In genomic region chr12:7875454-7875853, GRCm38 (mm10) we compare ENCODE assay signal across 22 mouse cellular contexts.
DNase-seq lines count a peak whose midpoint lies in the region; ATAC-seq and TF ChIP-seq lines count a peak whose summit lies in the region.
"Had no signal": no experiment of that assay in that cellular context is flagged by ENCODE, and none has a peak within 500 bp of the region (broad histone marks: within the 10 kb centered on the region; RNA-seq: fewer than 3 reads in every experiment).

No protein-coding gene starts in this region.

- H3K27me3 ChIP-seq in liver, adult 2 months (ENCODE audit: control insufficient read depth, insufficient read depth, low read length), result no peaks in the 10 kb centered on the region
- no peaks in the 10 kb centered on the region for H3K27me3 ChIP-seq in lung, postnatal 0 days (replicated peaks; ENCODE audit: insufficient read depth, low read length)
- H3K27me3 ChIP-seq: embryonic facial prominence, embryonic 13.5 days; embryonic facial prominence, embryonic 15.5 days; forebrain, embryonic 12.5 days had no signal

- H3K36me3 ChIP-seq in liver, adult 2 months (ENCODE audit: control insufficient read depth, insufficient read depth, low read length), result no peaks in the 10 kb centered on the region
- no peaks in the 10 kb centered on the region for H3K36me3 ChIP-seq in lung, postnatal 0 days (ENCODE audit: insufficient read depth, low read length)
- H3K36me3 ChIP-seq: embryonic facial prominence, embryonic 13.5 days; embryonic facial prominence, embryonic 15.5 days; forebrain, embryonic 10.5 days; forebrain, embryonic 12.5 days had no signal

- ATAC-seq in lung, postnatal 0 days, result no peak
- ATAC-seq: forebrain, embryonic 14.5 days had no signal

- TF ChIP-seq POLR2A in liver, adult 2 months (IDR thresholded peaks at IDR 0.05; ENCODE audit: extremely low read depth, insufficient read depth, low read length), result no peak

- no peak for TF ChIP-seq CTCF in liver, adult 2 months (IDR thresholded peaks at IDR 0.05; ENCODE audit: low read depth, low read length)
- no peak for TF ChIP-seq CTCF in lung, postnatal 0 days (IDR thresholded peaks at IDR 0.05)

- H3K4me2 ChIP-seq in lung, postnatal 0 days (replicated peaks; ENCODE audit: low read depth, low read length), result no peak overlapping the region
- H3K4me2 ChIP-seq: embryonic facial prominence, embryonic 13.5 days; embryonic facial prominence, embryonic 15.5 days; forebrain, embryonic 12.5 days had no signal

- H3K9me3 ChIP-seq in lung, postnatal 0 days (ENCODE audit: low read length), result no peaks in the 10 kb centered on the region
- H3K9me3 ChIP-seq: embryonic facial prominence, embryonic 13.5 days; embryonic facial prominence, embryonic 15.5 days; forebrain, embryonic 10.5 days; forebrain, embryonic 12.5 days had no signal

- DNase-seq in kidney, adult 9 months, result peak; percentile 42
- no peak for DNase-seq in kidney, postnatal 25 days
- DNase-seq in liver, adult 2 months (ENCODE audit: extremely low read depth, low read depth, low spot score), result peak; percentile 62
- no peak for DNase-seq in liver
- no peak for DNase-seq in lung, postnatal 0 days (ENCODE audit: low spot score)
- DNase-seq in lung, postnatal 10 days, result no peak
- DNase-seq: adrenal gland, adult 2 months; adrenal gland, postnatal 10 days; adrenal gland, postnatal 25 days; cerebellum, adult 11 months; cerebellum, adult 18-20 months; cerebellum, adult 8-10 months; cerebellum, adult 9-11 months; cerebellum, postnatal 14 days; cerebellum, postnatal 36 days; embryo, embryonic 11 days had no signal

- no peak overlapping the region for H3K27ac ChIP-seq in liver, adult 2 months (replicated peaks; ENCODE audit: insufficient read depth, low read depth, low read length)
- peak overlapping the region; percentile 15; the same call in 1 of the 2 replicates for H3K27ac ChIP-seq in lung, postnatal 0 days (ENCODE audit: low read length)
- H3K27ac ChIP-seq: embryonic facial prominence, embryonic 13.5 days; embryonic facial prominence, embryonic 15.5 days; forebrain, embryonic 10.5 days; forebrain, embryonic 12.5 days had no signal

- WGBS in liver, adult 2 months, result 42% methylated on average over 2 of the region's 2 CpGs
- WGBS in lung, postnatal 0 days, result 40% methylated on average over 2 of the region's 2 CpGs

- TF ChIP-seq EP300 in lung, postnatal 0 days (IDR thresholded peaks at IDR 0.05), result no peak

- no peaks in the 10 kb centered on the region for H3K79me2 ChIP-seq in liver, adult 2 months (ENCODE audit: control insufficient read depth, insufficient read depth, low read length)

- H3K4me1 ChIP-seq in liver, adult 2 months (ENCODE audit: control insufficient read depth, insufficient read depth, low read length), result peaks cover 4% of the 10 kb centered on the region
- no peaks in the 10 kb centered on the region for H3K4me1 ChIP-seq in lung, postnatal 0 days (ENCODE audit: insufficient read depth, low read depth, low read length)
- H3K4me1 ChIP-seq: embryonic facial prominence, embryonic 13.5 days; embryonic facial prominence, embryonic 15.5 days; forebrain, embryonic 10.5 days; forebrain, embryonic 12.5 days had no signal

- no peak overlapping the region for H3K4me3 ChIP-seq in liver, adult 2 months (ENCODE audit: insufficient read depth, low read depth, low read length)
- no peak overlapping the region for H3K4me3 ChIP-seq in lung, postnatal 0 days (ENCODE audit: low read depth, low read length)
- H3K4me3 ChIP-seq: embryonic facial prominence, embryonic 13.5 days; embryonic facial prominence, embryonic 15.5 days; erythroblast, embryonic 14.5 days; forebrain, embryonic 10.5 days; forebrain, embryonic 12.5 days had no signal

- no peak overlapping the region for H3K9ac ChIP-seq in liver, adult 2 months (ENCODE audit: low read depth, low read length)
- H3K9ac ChIP-seq in lung, postnatal 0 days (replicated peaks; ENCODE audit: low read depth), result no peak overlapping the region
- H3K9ac ChIP-seq: embryonic facial prominence, embryonic 13.5 days; embryonic facial prominence, embryonic 15.5 days; forebrain, embryonic 12.5 days had no signal

Comparison
In these comparisons a context has a peak if more than half of its experiments do, and no peak if none do; other contexts are left out.
1. DNase-seq: peak in kidney, adult 9 months (single experiment) and liver, adult 2 months (single experiment); none in kidney, postnatal 25 days (0 of 2), liver (single experiment), lung, postnatal 0 days (single experiment) and lung, postnatal 10 days (single experiment).